Mouse (Mus musculus) NIH3T3 (cell line): ENCODE data around the gene Olfr295.

Experiments
- DNase-seq: peaks from one replicate; pipeline ENCODE4 v3.0.0-alpha.2; 2012; ENCODE audit warnings: low read depth

Olfr295 gene

GRCm38 (mm10) chr7:86583562-86583961 lies at the start of gene Olfr295:
Gene Olfr295, plus strand, starts transcription at chr7:86583862.
- no peak for DNase-seq

GRCm38 (mm10) chr7:86616543-86616942 lies 32.9 kb downstream of the Olfr295 start, which contains the start of gene Olfr294:
Gene Olfr294, minus strand, starts transcription at chr7:86616643.
- no peak for DNase-seq
